In the genomic region with DNA sequence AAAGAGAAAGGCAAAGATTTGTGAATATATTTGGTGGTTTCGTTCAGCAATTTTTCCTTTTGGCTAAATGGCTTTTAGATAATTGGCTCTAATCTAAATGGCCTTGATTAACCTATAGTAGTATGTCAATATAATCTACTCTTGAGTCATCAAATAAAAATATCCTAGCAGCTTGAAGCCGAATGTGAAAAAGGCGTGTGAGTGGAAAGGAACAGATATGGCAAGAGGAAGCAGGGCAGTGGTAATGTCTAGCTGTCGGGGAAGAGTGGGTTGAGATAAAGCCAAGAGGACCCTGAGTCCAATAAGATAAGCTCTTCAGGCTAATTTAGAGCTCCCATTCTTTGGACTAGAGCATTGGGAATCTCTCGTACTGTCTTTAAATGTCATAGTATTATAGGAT, we compare ENCODE assay signal across 16 mouse cellular contexts.
"Had no signal": no experiment of that assay in that cellular context is flagged by ENCODE, and none has a peak within 500 bp of the region (broad histone marks: within the 10 kb centered on the region; RNA-seq: fewer than 3 reads in every experiment).

No protein-coding gene starts in this region.

- H3K4me2 ChIP-seq: neural tube, embryonic 15.5 days had no signal

- H3K4me1 ChIP-seq: limb, embryonic 10.5 days; midbrain, embryonic 10.5 days; neural tube, embryonic 15.5 days had no signal

- H3K27me3 ChIP-seq: neural tube, embryonic 15.5 days had no signal

- H3K4me3 ChIP-seq: layer of hippocampus, adult 2 months; limb, embryonic 10.5 days; midbrain, embryonic 10.5 days; myocyte; neural tube, embryonic 15.5 days had no signal

- H3K36me3 ChIP-seq: limb, embryonic 10.5 days; midbrain, embryonic 10.5 days; neural tube, embryonic 15.5 days had no signal

- H3K27ac ChIP-seq: layer of hippocampus, adult 2 months; limb, embryonic 10.5 days; midbrain, embryonic 10.5 days; neural tube, embryonic 15.5 days had no signal

- DNase-seq: kidney, adult 8-10 months; kidney, postnatal 10 days; kidney, postnatal 4 days; lung, adult 2 months; lung, postnatal 36 days; midbrain, embryonic 14.5 days; right cerebral cortex, adult 18-20 months; right cerebral cortex, postnatal 25 days; thymus, postnatal 4 days had no signal

- ATAC-seq: intestine, postnatal 0 days; lung, postnatal 0 days had no signal

- H3K9me3 ChIP-seq: limb, embryonic 10.5 days; midbrain, embryonic 10.5 days; neural tube, embryonic 15.5 days had no signal

- H3K9ac ChIP-seq: neural tube, embryonic 15.5 days had no signal
